Mouse (Mus musculus): ENCODE results near the gene Dgkz.

Gene Dgkz

GRCm38 (mm10) chr2:91944170-91944950 lies 31.3 kb downstream of the Dgkz start:
- intact Hi-C loops (cut with DNase I): loop anchor here (2.0 to 5.0 kb wide), 2 partner anchors 42 to 113 kb away; no protein-coding TSS in a partner anchor

- intact Hi-C loops (cut with DNase I): loop anchor here (5.0 kb wide), 1 partner anchor 115 kb away; no protein-coding TSS in a partner anchor
Observed at GRCm38 (mm10) chr2:91942356-91942755, 33.3 kb downstream of the Dgkz start.

GRCm38 (mm10) chr2:91939303-91939935 lies 36.2 kb downstream of the Dgkz start:
- intact Hi-C loops (cut with DNase I): no loop called here

- intact Hi-C loops (cut with DNase I): no loop called here
Observed at GRCm38 (mm10) chr2:91936154-91936553, 39.5 kb downstream of the Dgkz start.

GRCm38 (mm10) chr2:91934826-91935525 lies 40.7 kb downstream of the Dgkz start:
- intact Hi-C loops (cut with DNase I): no loop called here

- intact Hi-C loops (cut with DNase I): no loop called here
Observed at GRCm38 (mm10) chr2:91934016-91934415, 41.6 kb downstream of the Dgkz start.

- intact Hi-C loops (cut with DNase I): no loop called here
Observed at GRCm38 (mm10) chr2:91933471-91933870, 42.2 kb downstream of the Dgkz start.

GRCm38 (mm10) chr2:91932737-91933350 lies 42.8 kb downstream of the Dgkz start:
- intact Hi-C loops (cut with DNase I): no loop called here

GRCm38 (mm10) chr2:91932160-91932711 lies 43.4 kb downstream of the Dgkz start, which contains the start of gene Mdk:
TSS of gene Mdk (minus strand) at chr2:91932297.
- intact Hi-C loops (cut with DNase I): no loop called here

GRCm38 (mm10) chr2:91931328-91932159 lies 44.1 kb downstream of the Dgkz start:
- intact Hi-C loops (cut with DNase I): no loop called here

GRCm38 (mm10) chr2:91930761-91931291 lies 44.8 kb downstream of the Dgkz start:
- intact Hi-C loops (cut with DNase I): no loop called here

- intact Hi-C loops (cut with DNase I): no loop called here
Observed at GRCm38 (mm10) chr2:91929936-91930335, 45.7 kb downstream of the Dgkz start.

GRCm38 (mm10) chr2:91929455-91929854 lies 46.2 kb downstream of the Dgkz start:
- intact Hi-C loops (cut with DNase I): no loop called here

- intact Hi-C loops (cut with DNase I): no loop called here
Observed at GRCm38 (mm10) chr2:91928534-91929350, 46.9 kb downstream of the Dgkz start.

- intact Hi-C loops (cut with DNase I): loop anchor here (2.0 kb wide), 1 partner anchor 149 kb away; no protein-coding TSS in a partner anchor
Observed at GRCm38 (mm10) chr2:91927826-91928533, 47.7 kb downstream of the Dgkz start.

- intact Hi-C loops (cut with DNase I): loop anchor here (2.0 kb wide), 1 partner anchor 148 kb away; no protein-coding TSS in a partner anchor
Observed at GRCm38 (mm10) chr2:91926949-91927348, 48.7 kb downstream of the Dgkz start, which contains the start of gene Chrm4. TSS of gene Chrm4 (plus strand) at chr2:91927249.

GRCm38 (mm10) chr2:91925442-91925841 lies 50.2 kb downstream of the Dgkz start:
- intact Hi-C loops (cut with DNase I): no loop called here

GRCm38 (mm10) chr2:91924726-91925125 lies 50.9 kb downstream of the Dgkz start:
- intact Hi-C loops (cut with DNase I): no loop called here

All from adrenal gland (tissue).